Mouse (Mus musculus) neural tube, embryonic 15.5 days (tissue): Measurements from ENCODE around the gene Lrrc27. TPM values are rescaled to one million over a fixed set of nuclear protein-coding genes. Genes with fewer than 3 reads are reported as not detected.

ENCODE experiments used
- ATAC-seq: fragments of 200-750 bp; cut with Nextera tagmentation; 2 replicates; pipeline ENCODE4 v1.8.0; 2017; ENCODE audit warnings: mild to moderate bottlenecking, moderate TSS enrichment, moderate library complexity; ENCODE audit not compliant: low FRiP score
- H3K27ac ChIP-seq: fragments of 300-500 bp; sonication (generic); replicated peaks from 2 replicates; pipeline ENCODE4 v1.5.1; 2015; ENCODE audit warnings: mild to moderate bottlenecking, inconsistent platforms
- H3K27me3 ChIP-seq: fragments of 300-500 bp; sonication (generic); replicated peaks from 2 replicates; pipeline ENCODE4 v1.6.1; 2015; ENCODE audit warnings: inconsistent platforms
- H3K36me3 ChIP-seq: fragments of 300-500 bp; sonication (generic); 2 replicates; pipeline ENCODE4 v1.6.1; 2015; ENCODE audit warnings: inconsistent platforms
- H3K4me1 ChIP-seq: fragments of 300-500 bp; sonication (generic); 2 replicates; pipeline ENCODE4 v1.6.1; 2015; ENCODE audit warnings: inconsistent platforms
- H3K4me2 ChIP-seq: fragments of 300-500 bp; sonication (generic); 2 replicates; pipeline ENCODE4 v1.6.1; 2015; ENCODE audit warnings: inconsistent platforms, mild to moderate bottlenecking, moderate library complexity
- H3K4me3 ChIP-seq: fragments of 300-500 bp; sonication (generic); replicated peaks from 2 replicates; pipeline ENCODE4 v1.5.1; 2015; ENCODE audit warnings: mild to moderate bottlenecking, inconsistent platforms
- H3K9ac ChIP-seq: fragments of 300-500 bp; sonication (generic); replicated peaks from 2 replicates; pipeline ENCODE4 v1.6.1; 2015; ENCODE audit warnings: mild to moderate bottlenecking, inconsistent platforms
- H3K9me3 ChIP-seq: fragments of 300-500 bp; sonication (generic); replicated peaks from 2 replicates; pipeline ENCODE4 v1.6.1; 2016; ENCODE audit warnings: inconsistent platforms
- WGBS: fragments of 180-500 bp; shearing (Covaris S2); methylation state at CpG from one replicate; pipeline ENCODE4 v1.1.7; 2015; ENCODE audit warnings: mixed read lengths; 5-methylcytosine and 5-hydroxymethylcytosine counted together
- polyA plus RNA-seq: library from polyadenylated mRNA; unstranded; fragments of >200 nt; fragmentation: Nextera tagmentation; extraction: Ambion mirVana; gene quantifications from 2 replicates; pipeline ENCODE4 v1.2.1, GENCODE M21; 2015

Gene Lrrc27
- polyA plus RNA-seq, 1 experiment from 2014 or later: 5.1 TPM

DNA sequence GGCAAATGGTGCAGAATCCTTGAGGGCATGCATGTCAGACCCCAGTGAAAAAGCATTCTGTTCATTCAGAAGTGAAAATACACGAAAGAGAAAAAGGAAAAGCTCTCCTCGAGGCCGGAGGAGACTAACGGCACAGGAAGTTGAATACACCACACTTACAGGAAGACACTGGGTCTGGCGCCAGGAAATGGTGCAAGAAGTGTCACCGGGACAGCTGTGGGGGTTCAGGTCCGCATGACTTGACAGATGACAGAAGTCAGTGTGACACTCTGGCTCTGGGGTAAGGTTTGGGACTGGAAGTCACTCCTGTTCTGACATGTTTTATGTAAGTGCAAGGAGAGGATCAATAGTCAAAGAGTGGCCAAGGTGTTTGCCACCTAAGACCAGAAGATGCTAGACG is 11.9 kb downstream of the Lrrc27 start:
- Histone ChIP-seq H3K36me3 (no peaks in the 10 kb centered on the region), H3K27me3 (no peaks in the 10 kb centered on the region), H3K27ac (no peak overlapping the region), H3K4me1 (no peaks in the 10 kb centered on the region), H3K4me3 (no peak overlapping the region), H3K9ac (no peak overlapping the region), H3K9me3 (no peaks in the 10 kb centered on the region), H3K4me2 (no peak overlapping the region)
- no peak for ATAC-seq
- WGBS: 85% methylated on average over 8 of the region's 8 CpGs

GRCm38 (mm10) chr7:139226416-139226815 is 13.6 kb downstream of the Lrrc27 start:
- Histone ChIP-seq H3K4me3 (no peak overlapping the region), H3K27me3 (no peaks in the 10 kb centered on the region), H3K27ac (no peak overlapping the region), H3K36me3 (no peaks in the 10 kb centered on the region), H3K9ac (no peak overlapping the region), H3K4me1 (no peaks in the 10 kb centered on the region), H3K9me3 (no peaks in the 10 kb centered on the region), H3K4me2 (no peak overlapping the region)
- ATAC-seq: no peak
- WGBS: 90% methylated on average over 7 of the region's 7 CpGs

GRCm38 (mm10) chr7:139228447-139229171 is 15.8 kb downstream of the Lrrc27 start:
- Histone ChIP-seq H3K4me2 (no peak overlapping the region), H3K27me3 (no peaks in the 10 kb centered on the region), H3K9ac (no peak overlapping the region), H3K4me1 (0 out of 2 replicates have a peak, but pooled peaks cover 2% of the 10 kb centered on the region), H3K4me3 (no peak overlapping the region), H3K27ac (no peak overlapping the region), H3K36me3 (no peaks in the 10 kb centered on the region), H3K9me3 (no peaks in the 10 kb centered on the region)
- 81% methylated on average over 6 of the region's 6 CpGs for WGBS
- no peak for ATAC-seq

DNA sequence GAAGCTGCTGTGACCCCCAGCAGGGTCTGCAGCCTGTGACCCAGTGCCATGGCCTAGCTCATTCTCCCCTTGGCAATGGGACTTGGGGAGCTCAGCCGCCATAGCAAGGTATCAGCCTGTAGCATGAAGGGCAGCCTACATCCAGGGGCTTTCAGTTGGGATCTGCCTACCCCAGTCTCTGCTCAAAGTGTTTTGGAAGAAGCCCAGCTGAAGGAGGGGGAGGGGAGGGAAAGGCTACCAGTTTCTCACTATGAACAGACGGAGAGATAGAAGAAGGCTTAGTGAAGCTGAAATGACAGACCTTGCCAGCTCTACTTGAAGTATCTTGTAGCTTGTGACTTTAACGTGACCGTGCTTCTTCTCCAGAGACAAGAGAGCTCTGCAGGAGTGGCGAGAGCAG is 17.0 kb downstream of the Lrrc27 start:
- no peak overlapping the region for H3K4me3 ChIP-seq
- no peaks in the 10 kb centered on the region for H3K27me3 ChIP-seq
- H3K9ac ChIP-seq: no peak overlapping the region
- no peak for ATAC-seq
- H3K27ac ChIP-seq: no peak overlapping the region
- H3K4me2 ChIP-seq: no peak overlapping the region
- peaks cover 13% of the 10 kb centered on the region for H3K4me1 ChIP-seq
- H3K9me3 ChIP-seq: no peaks in the 10 kb centered on the region
- H3K36me3 ChIP-seq: no peaks in the 10 kb centered on the region
- 86% methylated on average over 5 of the region's 5 CpGs for WGBS

- H3K4me2 ChIP-seq: no peak overlapping the region
- H3K9me3 ChIP-seq: no peaks in the 10 kb centered on the region
- H3K4me1 ChIP-seq: peaks cover 17% of the 10 kb centered on the region
- H3K27me3 ChIP-seq: no peaks in the 10 kb centered on the region
- H3K4me3 ChIP-seq: no peak overlapping the region
- WGBS: 77% methylated on average over 12 of the region's 12 CpGs
- H3K9ac ChIP-seq: no peak overlapping the region
- no peak overlapping the region for H3K27ac ChIP-seq
- no peaks in the 10 kb centered on the region for H3K36me3 ChIP-seq
- ATAC-seq: no peak
These were observed 17.5 kb downstream of the Lrrc27 start for GRCm38 (mm10) chr7:139230241-139230640.

- ATAC-seq: peak; percentile 88
- Histone ChIP-seq H3K36me3 (no peaks in the 10 kb centered on the region), H3K9ac (no peak overlapping the region), H3K27ac (no peak overlapping the region), H3K4me3 (no peak overlapping the region), H3K4me1 (peaks cover 19% of the 10 kb centered on the region), H3K4me2 (no peak overlapping the region), H3K27me3 (no peaks in the 10 kb centered on the region), H3K9me3 (no peaks in the 10 kb centered on the region)
- 3% methylated on average over 7 of the region's 7 CpGs for WGBS
These were observed 20.9 kb downstream of the Lrrc27 start for GRCm38 (mm10) chr7:139233714-139234113.

GRCm38 (mm10) chr7:139234426-139235188 is 21.8 kb downstream of the Lrrc27 start:
- Histone ChIP-seq H3K4me1 (peaks cover 19% of the 10 kb centered on the region), H3K9me3 (no peaks in the 10 kb centered on the region), H3K36me3 (no peaks in the 10 kb centered on the region), H3K27ac (no peak overlapping the region), H3K27me3 (no peaks in the 10 kb centered on the region), H3K9ac (peak overlapping the region; percentile 1; the same call in 1 of the 2 replicates), H3K4me3 (no peak overlapping the region), H3K4me2 (peak overlapping the region; percentile 43)
- 12% methylated on average over 18 of the region's 18 CpGs for WGBS
- ATAC-seq: peak; percentile 61

- ATAC-seq: no peak
- H3K9ac ChIP-seq: no peak overlapping the region
- H3K4me2 ChIP-seq: no peak overlapping the region
- peaks cover 19% of the 10 kb centered on the region for H3K4me1 ChIP-seq
- no peaks in the 10 kb centered on the region for H3K9me3 ChIP-seq
- H3K27ac ChIP-seq: no peak overlapping the region
- WGBS: 85% methylated on average over 12 of the region's 12 CpGs
- no peaks in the 10 kb centered on the region for H3K36me3 ChIP-seq
- no peak overlapping the region for H3K4me3 ChIP-seq
- no peaks in the 10 kb centered on the region for H3K27me3 ChIP-seq
These were observed 23.0 kb downstream of the Lrrc27 start for GRCm38 (mm10) chr7:139235651-139236358.

- H3K9ac ChIP-seq: no peak overlapping the region
- H3K4me2 ChIP-seq: no peak overlapping the region
- H3K36me3 ChIP-seq: no peaks in the 10 kb centered on the region
- H3K4me3 ChIP-seq: no peak overlapping the region
- H3K27ac ChIP-seq: no peak overlapping the region
- 0 out of 2 replicates have a peak, but pooled peaks cover 2% of the 10 kb centered on the region for H3K27me3 ChIP-seq
- peaks cover 10% of the 10 kb centered on the region for H3K4me1 ChIP-seq
- no peaks in the 10 kb centered on the region for H3K9me3 ChIP-seq
- no peak for ATAC-seq
- 83% methylated on average over 3 of the region's 3 CpGs for WGBS
These were observed 26.6 kb downstream of the Lrrc27 start for GRCm38 (mm10) chr7:139239432-139239831.

- peaks cover 44% of the 10 kb centered on the region for H3K4me1 ChIP-seq
- H3K27ac ChIP-seq: no peak overlapping the region
- no peaks in the 10 kb centered on the region for H3K36me3 ChIP-seq
- peaks cover 14% of the 10 kb centered on the region for H3K27me3 ChIP-seq
- H3K4me3 ChIP-seq: no peak overlapping the region
- ATAC-seq: no peak
- no peaks in the 10 kb centered on the region for H3K9me3 ChIP-seq
- no peak overlapping the region for H3K4me2 ChIP-seq
- H3K9ac ChIP-seq: no peak overlapping the region
- WGBS: 75% methylated on average over 5 of the region's 5 CpGs
These were observed 33.3 kb downstream of the Lrrc27 start for GRCm38 (mm10) chr7:139246086-139246485.

DNA sequence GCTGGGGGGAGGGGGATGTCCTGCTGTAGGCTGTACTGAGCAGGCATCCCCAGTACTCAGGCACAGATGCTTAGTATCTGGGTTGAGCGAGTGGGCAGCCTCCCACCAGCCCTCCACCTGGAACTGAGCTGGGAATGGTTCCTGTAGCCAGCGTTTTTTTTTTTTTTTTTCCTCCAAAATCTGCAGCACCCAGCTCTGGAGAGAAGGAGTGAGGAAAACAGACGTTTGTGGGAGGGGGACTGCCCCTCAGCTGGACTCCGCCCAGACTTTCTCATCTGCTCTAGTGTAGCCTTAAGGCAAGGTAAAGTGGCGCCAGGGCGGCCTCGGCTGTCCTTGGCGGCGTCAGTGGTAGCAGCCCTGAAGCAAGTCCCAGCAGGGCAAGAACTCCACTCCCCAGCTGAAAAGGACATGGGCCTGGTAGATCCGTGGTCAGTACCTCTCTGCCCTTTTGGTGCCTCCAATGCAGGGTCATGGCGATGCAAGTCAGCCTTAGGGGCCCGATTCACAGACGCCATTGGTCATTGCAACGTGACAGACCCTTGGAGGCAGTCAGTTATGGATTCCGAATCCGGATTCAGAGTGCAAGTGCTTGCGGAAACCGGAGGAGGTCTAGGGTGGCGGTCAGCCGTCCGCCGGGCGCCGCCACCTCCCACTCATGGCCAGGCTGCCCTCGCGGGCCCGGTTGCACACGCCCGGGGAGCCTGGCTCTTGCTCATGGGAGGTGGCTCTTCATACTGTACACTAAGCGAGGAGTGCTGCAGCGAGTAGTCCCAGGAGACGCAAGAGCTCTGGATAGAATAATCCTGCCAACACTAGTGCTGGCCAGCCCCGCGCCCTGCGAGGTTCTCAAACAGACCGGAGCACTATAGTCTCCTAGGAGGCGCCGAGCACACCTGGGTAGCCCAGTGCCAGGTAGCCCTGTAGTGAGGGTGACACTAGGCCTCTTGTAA is 34.4 kb downstream of the Lrrc27 start:
- H3K4me2 ChIP-seq: peak overlapping the region; percentile 98
- peak overlapping the region; percentile 68 for H3K27ac ChIP-seq
- H3K4me3 ChIP-seq: peak overlapping the region; percentile 71
- H3K4me1 ChIP-seq: peaks cover 54% of the 10 kb centered on the region
- 4% methylated on average over 38 of the region's 38 CpGs for WGBS
- peaks cover 14% of the 10 kb centered on the region for H3K27me3 ChIP-seq
- ATAC-seq: peak; percentile 40; the same call in 1 of the 2 replicates
- no peaks in the 10 kb centered on the region for H3K9me3 ChIP-seq
- H3K9ac ChIP-seq: peak overlapping the region; percentile 76
- no peaks in the 10 kb centered on the region for H3K36me3 ChIP-seq
